Mouse (Mus musculus) cerebellum, adult 18-20 months (tissue): Measurements from ENCODE around the gene Tmem184a.
A peak's percentile ranks its signal among the peaks of the same experiment; 100 is the strongest.

Experiments
- DNase-seq, 2 experiments: peaks; one replicate each; pipeline ENCODE4 v3.0.0; 2021

The Tmem184a gene

DNA sequence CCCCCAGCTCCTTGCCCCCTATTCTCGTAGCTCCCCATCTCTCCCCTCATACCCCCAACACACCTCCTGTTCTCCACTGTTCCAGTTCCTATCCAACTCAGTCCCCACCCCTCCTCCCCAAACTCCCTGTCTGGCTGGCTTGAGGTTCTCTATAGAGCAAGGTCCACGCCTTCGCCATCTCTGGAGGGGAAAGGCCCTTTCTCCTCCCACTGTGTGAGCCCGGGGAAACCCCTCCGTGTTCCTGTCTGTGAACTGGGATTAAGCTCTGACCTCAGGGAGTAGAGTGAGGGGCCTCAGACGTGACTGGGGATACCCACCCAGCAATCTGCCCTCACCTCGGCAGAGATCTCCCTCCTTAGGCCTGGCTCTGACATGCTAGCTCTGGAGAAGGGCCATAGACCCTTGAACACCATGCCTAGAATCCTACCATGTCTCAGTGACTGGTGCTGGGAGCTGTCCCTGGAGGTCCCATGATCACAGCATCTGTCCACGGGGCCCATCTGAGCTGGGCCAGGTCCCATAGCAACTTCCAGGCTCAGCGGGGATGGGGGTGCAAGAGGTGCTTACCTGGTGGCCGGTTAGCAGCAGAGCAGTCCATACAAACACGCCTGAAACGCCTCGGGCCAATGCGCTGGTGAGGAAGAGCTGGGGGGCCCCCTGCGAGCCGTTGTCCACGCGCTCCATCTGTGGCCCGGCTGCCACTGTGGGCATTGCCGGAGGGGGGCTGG is 7.2 kb downstream of the Tmem184a start:
- DNase-seq, result no peak

DNA sequence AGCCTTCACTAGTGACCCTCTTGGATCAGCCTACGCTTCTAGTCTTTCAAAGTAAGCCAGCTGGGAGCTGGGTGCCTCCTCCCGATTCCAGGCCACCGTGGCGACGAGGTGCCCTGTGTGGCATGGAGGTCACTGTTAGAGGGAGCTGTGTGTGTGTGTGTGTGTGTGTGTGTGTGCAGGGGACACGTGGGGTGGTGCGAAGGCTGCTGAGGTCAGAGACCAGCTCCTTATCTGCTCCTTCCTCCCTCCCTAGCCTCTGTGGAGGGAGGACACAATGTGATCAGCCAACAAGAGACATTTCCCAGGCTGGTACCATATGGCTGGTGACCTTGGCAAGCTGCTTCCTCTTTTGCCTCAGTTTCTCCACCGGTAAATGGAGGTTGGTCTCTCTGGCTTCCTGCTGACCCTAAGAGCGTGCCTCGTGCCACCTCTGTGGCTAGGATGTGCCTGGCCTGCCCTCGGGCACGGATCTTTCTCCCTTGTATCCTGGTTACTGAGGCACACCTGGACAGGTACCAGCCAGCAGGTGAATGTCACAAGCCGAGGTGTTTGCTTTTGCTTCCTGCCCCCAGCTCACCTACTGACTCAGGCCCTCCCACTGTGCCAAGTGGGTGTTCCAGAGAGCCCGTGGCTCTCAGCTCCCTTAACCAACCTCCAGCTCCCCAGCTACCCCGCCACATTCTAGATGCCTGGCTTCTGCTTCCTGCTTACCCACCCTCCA is 7.9 kb downstream of the Tmem184a start:
- DNase-seq, result no peak

GRCm38 (mm10) chr5:139809397-139809796 is 10.3 kb downstream of the Tmem184a start:
- DNase-seq, result no peak

- DNase-seq, result no peak
Observed at GRCm38 (mm10) chr5:139805924-139806323, 13.8 kb downstream of the Tmem184a start.

DNA sequence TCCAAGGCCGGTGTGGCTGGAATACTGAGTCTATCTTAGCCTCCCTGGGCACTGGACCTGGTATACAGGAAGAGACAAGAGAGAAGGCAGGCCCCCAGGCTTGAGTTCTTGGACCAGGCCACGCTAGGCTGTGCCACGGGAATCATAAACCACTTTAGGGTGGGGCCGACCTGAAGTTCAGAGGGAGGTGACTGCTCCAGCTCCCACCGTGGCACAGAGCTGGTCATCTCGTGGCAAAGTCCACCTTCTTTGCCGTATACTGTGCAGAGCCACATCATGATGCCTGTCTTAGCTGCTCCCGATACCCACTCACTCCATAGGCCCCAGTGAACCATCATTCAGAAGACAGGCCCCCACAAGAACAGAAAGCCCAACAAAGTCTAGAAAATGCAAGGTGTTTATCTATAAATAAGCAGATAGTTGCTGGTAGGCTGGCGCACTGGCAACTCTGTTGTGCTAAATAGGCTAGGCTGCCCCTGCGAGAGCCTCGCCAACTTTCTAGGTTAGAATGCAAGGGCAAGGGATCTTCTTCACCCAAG is 15.1 kb downstream of the Tmem184a start:
- no peak for DNase-seq

DNA sequence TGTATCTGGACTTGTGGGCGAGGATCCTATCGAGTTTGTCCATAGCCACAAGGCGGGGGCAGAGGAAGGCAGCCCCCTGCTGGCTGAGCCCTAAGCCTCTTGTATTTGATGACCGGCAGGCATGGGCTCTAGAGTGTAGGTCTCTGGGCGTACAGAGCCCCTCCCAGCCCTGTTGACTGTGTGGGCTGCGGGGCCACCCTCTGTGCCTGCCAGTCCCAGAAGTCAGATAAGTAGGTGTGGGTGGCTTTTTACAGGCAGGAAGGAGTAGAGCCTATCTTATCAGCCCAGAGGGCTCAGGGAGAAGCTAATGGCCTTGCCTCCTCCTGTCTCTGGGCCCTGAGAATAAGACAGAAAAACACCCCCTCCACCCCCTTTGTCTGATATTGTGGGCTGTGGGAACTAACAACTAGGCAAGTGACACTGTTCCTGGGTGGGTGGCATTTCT is 15.6 kb downstream of the Tmem184a start:
- no peak for DNase-seq

DNA sequence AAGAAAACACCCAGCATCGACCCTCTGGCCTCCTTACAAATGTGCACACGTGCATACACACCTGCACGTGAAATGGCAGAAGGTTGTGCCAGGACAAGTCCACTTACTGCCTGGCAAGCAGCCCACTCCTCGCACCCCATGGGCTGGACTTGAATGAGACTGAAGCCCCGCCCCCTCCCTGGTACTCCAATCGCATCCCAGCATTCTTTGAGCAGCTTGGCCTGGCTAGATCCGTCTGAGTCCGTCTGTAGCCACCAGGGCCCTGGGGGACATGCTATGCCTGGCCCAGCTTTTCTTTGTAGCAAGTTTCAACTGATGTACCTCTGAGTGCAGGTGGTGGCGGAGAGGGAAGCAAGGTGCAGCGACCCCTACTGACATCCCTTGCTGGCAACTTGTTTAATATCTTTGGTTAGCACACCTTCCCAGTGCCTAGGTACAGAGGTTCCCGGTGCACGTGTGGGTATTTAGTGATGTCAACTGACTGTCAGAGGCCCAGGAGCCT is 16.1 kb downstream of the Tmem184a start:
- DNase-seq, result no peak

GRCm38 (mm10) chr5:139803165-139803564 is 16.6 kb downstream of the Tmem184a start:
- DNase-seq, result no peak

- DNase-seq, result no peak
Observed at GRCm38 (mm10) chr5:139801880-139802279, 17.8 kb downstream of the Tmem184a start.

- no peak for DNase-seq
Observed at GRCm38 (mm10) chr5:139801231-139801630, 18.5 kb downstream of the Tmem184a start.

DNA sequence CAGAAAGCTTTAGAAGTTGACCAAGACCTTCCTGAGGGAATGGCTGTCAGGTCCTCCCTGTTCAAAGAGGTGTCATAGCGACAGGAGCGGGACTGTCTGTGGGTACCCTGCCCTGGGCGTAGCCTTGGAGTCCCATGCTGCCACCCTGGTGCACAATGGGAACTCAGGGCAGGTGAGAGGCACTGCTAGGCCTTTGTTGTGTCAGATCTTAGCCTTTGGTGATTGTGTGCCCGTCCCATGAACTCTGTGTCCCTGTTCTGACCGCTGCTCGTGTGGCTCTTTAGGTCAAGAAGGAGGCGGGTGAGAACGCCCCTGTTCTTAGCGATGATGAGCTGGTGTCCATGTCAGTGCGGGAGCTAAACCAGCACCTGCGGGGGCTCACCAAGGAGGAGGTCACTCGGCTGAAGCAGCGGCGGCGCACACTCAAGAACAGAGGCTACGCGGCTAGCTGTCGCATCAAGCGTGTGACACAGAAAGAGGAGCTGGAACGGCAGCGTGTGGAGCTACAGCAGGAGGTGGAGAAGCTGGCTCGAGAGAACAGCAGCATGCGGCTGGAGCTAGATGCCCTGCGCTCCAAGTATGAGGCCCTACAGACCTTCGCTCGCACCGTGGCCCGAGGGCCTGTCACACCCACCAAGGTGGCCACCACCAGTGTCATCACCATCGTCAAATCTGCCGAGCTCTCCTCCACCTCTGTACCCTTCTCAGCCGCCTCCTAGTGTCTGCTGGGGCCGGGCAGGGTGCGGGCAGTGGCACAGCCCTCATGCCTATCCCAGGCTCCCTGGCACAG is 19.7 kb downstream of the Tmem184a start:
- DNase-seq, result no peak

DNA sequence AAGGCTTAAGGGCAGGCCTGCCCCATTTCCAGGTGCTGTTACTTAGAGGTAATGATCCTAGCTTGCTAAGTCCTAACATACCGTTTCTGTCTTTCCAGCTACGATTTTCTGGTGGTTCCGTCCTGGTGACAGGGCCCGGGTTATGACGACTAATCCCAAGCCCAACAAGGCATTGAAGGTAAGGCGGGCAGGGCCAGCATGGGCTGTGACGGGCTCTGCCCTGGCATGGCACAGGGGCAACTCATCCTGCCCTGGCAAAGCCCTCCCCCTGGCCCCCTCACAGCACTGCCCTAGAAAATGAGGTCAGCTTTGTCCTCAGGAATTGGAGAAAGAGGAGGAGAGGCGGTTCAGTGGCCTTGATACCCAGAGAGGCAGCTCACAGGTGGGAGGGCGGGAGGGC is 20.7 kb downstream of the Tmem184a start:
- DNase-seq, result no peak

DNA sequence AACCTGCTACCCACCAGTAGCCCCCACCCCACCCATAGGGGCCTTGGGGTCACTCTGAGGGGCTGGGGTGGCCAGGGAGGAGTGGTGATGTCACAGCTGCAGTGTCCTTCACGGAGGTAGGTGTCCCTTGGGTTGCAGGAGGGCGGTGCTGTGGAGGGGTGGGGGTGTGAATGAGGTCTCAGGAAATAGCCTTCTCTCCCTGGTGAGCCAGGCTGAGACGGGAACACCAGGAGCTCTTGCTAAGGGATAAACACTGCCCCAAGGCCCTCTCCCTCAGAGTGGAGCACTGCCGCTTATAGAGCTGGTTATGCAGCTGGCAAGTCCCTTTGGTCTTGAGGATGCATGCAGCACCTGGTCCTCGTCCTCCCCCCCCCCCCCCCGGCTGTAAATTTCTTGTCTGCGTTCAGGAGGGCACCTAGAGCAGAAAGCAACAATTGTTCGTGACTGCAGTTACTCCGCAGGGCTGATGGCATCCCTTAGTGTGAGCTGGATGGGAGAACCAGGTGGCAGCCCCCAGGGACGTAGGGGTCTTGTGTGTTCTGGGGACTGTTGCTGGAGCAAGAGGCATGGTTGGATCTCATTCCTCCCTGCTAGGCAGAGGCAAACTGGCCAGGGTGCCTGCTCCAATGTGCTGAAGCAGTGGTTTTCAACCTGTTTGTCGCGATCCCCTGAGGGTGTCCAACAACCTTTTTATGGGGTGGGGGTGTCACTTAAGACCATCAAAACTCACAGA is 21.4 kb downstream of the Tmem184a start:
- no peak for DNase-seq

GRCm38 (mm10) chr5:139797473-139798167 is 22.1 kb downstream of the Tmem184a start:
- DNase-seq, result peak; percentile 34 to 58

DNA sequence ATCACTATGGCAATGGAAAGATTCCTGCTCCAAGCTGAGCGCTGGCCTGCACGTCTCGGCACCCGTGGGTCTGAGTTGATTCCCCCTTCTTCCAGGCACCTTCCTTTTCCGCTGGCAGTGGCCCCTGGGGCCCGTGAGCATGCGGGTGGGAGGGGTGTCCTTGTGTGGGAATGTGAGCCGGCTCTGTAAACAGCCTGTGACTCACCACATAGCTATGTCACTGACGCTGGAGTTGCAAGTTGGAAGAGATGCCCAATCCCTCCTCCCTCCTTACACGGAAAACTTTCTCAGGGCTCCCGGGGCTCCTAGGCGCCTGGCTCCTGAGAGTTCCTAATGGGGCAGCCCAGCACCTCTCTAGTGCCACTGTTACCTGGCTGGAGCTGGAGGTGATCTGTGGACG is 22.8 kb downstream of the Tmem184a start:
- no peak for DNase-seq

GRCm38 (mm10) chr5:139796001-139796620 is 23.6 kb downstream of the Tmem184a start:
- DNase-seq, result no peak

- no peak for DNase-seq
Observed at GRCm38 (mm10) chr5:139794938-139795337, 24.8 kb downstream of the Tmem184a start.

- no peak for DNase-seq
Observed at GRCm38 (mm10) chr5:139794137-139794536, 25.6 kb downstream of the Tmem184a start.

DNA sequence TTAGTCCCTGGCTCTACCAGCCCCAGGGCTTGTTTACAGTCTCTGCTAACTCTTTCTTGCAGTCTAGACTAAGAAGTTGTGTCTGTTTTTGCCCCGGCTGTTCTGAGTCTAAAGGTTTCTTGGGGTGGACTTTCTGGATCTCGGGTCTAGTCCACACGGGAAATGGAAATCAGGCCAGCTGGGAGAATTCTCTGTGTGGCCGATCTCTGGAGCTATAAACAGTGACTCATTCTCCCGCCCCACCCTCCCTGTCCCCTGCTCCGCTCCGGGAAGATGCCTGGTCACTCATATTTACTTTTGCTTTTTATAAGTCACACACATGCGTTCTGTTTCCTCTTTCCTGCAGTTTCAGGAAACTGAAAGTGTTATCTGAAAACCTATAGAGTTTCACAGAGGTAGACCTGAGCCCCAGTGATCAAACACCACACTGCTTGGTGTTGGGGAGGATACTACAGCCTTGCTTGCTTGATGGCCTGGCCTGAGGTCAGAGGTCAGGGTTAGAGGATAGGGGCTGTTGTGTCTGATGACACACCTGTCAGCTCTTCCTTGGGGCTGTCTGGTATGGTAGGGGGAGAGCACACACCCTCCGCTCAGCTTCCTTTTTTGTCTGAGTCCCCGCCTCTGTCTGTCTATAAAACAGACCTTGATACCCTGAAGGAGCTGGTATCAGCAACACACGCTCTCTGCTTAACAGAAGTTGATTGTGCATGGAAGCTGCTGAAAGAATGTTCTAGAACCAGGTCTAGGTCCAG is 26.2 kb downstream of the Tmem184a start:
- DNase-seq, result no peak

GRCm38 (mm10) chr5:139792966-139793337 is 26.8 kb downstream of the Tmem184a start:
- DNase-seq, result no peak
